Mouse (Mus musculus) liver, adult 2 months (tissue): Measurements from ENCODE around the gene Reep1. TPM values are rescaled to one million over a fixed set of nuclear protein-coding genes. Genes with fewer than 3 reads are reported as not detected.

Experiments used
- DNase-seq: peaks from one replicate; pipeline ENCODE4 v3.0.0-alpha.2; 2011; ENCODE audit warnings: low read depth, low spot score; ENCODE audit errors: extremely low read depth
- H3K27ac ChIP-seq: fragments of 200-500 bp; replicated peaks from 2 replicates; pipeline ENCODE4 v1.5.1; 2012; ENCODE audit warnings: low read depth, mild to moderate bottlenecking, control low read depth, inconsistent platforms, low read length; ENCODE audit not compliant: insufficient read depth
- H3K27me3 ChIP-seq: fragments of 200-500 bp; 2 replicates; pipeline ENCODE4 v1.6.1; 2012; ENCODE audit warnings: mild to moderate bottlenecking, moderate library complexity, low read length, inconsistent platforms; ENCODE audit not compliant: control insufficient read depth, insufficient read depth
- H3K36me3 ChIP-seq: fragments of 200-500 bp; 2 replicates; pipeline ENCODE4 v1.6.1; 2012; ENCODE audit warnings: low read length, inconsistent platforms; ENCODE audit not compliant: control insufficient read depth, insufficient read depth
- H3K4me1 ChIP-seq: fragments of 200-500 bp; 2 replicates; pipeline ENCODE4 v1.6.1; 2011; ENCODE audit warnings: low read length; ENCODE audit not compliant: control insufficient read depth, insufficient read depth
- H3K4me3 ChIP-seq: fragments of 200-500 bp; 2 replicates; pipeline ENCODE4 v1.5.1; 2011; ENCODE audit warnings: low read depth, mild to moderate bottlenecking, control low read depth, low read length, moderate library complexity; ENCODE audit not compliant: insufficient read depth
- H3K79me2 ChIP-seq: fragments of 200-500 bp; 2 replicates; pipeline ENCODE4 v1.6.1; 2012; ENCODE audit warnings: inconsistent platforms, mild to moderate bottlenecking, low read length, moderate library complexity; ENCODE audit not compliant: control insufficient read depth, insufficient read depth
- H3K9ac ChIP-seq: fragments of 200-500 bp; 2 replicates; pipeline ENCODE4 v1.6.1; 2012; ENCODE audit warnings: low read depth, mild to moderate bottlenecking, control low read depth, inconsistent platforms, low read length
- CTCF ChIP-seq: fragments of 200-500 bp; IDR thresholded peaks from 2 replicates; pipeline ENCODE4 v1.5.1; 2011; ENCODE audit warnings: low read depth, low read length, control low read depth
- POLR2A ChIP-seq: fragments of 200-500 bp; IDR thresholded peaks from 2 replicates; pipeline ENCODE4 v1.6.1; 2011; ENCODE audit warnings: low read length, control low read depth; ENCODE audit not compliant: insufficient read depth; ENCODE audit errors: extremely low read depth
- WGBS: fragments of 180-500 bp; shearing (Covaris S2); methylation state at CpG from one replicate; pipeline ENCODE4 v1.1.7; 2018; 5-methylcytosine and 5-hydroxymethylcytosine counted together
- polyA plus RNA-seq: library from polyadenylated mRNA; depleted of rRNA; stranded (reverse); fragments of >200 nt; gene quantifications from 2 replicates; pipeline ENCODE4 v1.2.3, GENCODE M21; 2012
- total RNA-seq: library from RNA; depleted of rRNA; stranded (reverse); fragments of >200 nt; gene quantifications from 2 replicates; pipeline ENCODE4 v1.2.3, GENCODE M21; 2014

Gene Reep1
- total and polyA plus RNA-seq, 2 experiments, result 0.40 to 0.74 TPM

- H3K36me3 ChIP-seq, result no peaks in the 10 kb centered on the region
- H3K9ac ChIP-seq, result no peak within 1 kb of the TSS
- no peak within 1 kb of the TSS for H3K27ac ChIP-seq
- H3K4me3 ChIP-seq, result no peak within 1 kb of the TSS
- H3K79me2 ChIP-seq, result peaks cover 2% of the 10 kb centered on the region; the same call in 1 of the 2 replicates
- no peak for DNase-seq
- no peak for TF ChIP-seq POLR2A
- TF ChIP-seq CTCF, result no peak
- H3K27me3 ChIP-seq, result no peaks in the 10 kb centered on the region
- peaks cover 2% of the 10 kb centered on the region; the same call in 1 of the 2 replicates for H3K4me1 ChIP-seq
- WGBS, result 58% methylated on average over 1 of the region's 1 CpGs
These were observed 119.5 kb downstream of the Reep1 start, which contains the start of gene Mrpl35 for GRCm38 (mm10) chr6:71826869-71827268. Gene Mrpl35, minus strand, starts transcription at chr6:71826969.

GRCm38 (mm10) chr6:71829768-71830167 lies 122.4 kb downstream of the Reep1 start:
- TF ChIP-seq POLR2A, result no peak
- TF ChIP-seq CTCF, result no peak
- Histone ChIP-seq H3K9ac (no peak overlapping the region), H3K27ac (no peak overlapping the region), H3K4me3 (no peak overlapping the region), H3K4me1 (peaks cover 5% of the 10 kb centered on the region; the same call in 1 of the 2 replicates), H3K79me2 (peaks cover 3% of the 10 kb centered on the region; the same call in 1 of the 2 replicates), H3K36me3 (0 out of 2 replicates have a peak, but pooled peaks cover 2% of the 10 kb centered on the region), H3K27me3 (no peaks in the 10 kb centered on the region)
- 87% methylated on average over 9 of the region's 9 CpGs for WGBS
- no peak for DNase-seq

GRCm38 (mm10) chr6:71830690-71831580 lies 123.6 kb downstream of the Reep1 start, which contains the start of gene Immt:
Gene Immt, plus strand, starts transcription at chr6:71831331.
- 0 out of 2 replicates have a peak, but pooled peaks cover 2% of the 10 kb centered on the region for H3K36me3 ChIP-seq

GRCm38 (mm10) chr6:71831581-71831960 lies 124.2 kb downstream of the Reep1 start:
- Histone ChIP-seq H3K79me2 (peaks cover 9% of the 10 kb centered on the region; the same call in 1 of the 2 replicates), H3K9ac (peak overlapping the region; percentile 93), H3K27me3 (no peaks in the 10 kb centered on the region), H3K4me3 (peak overlapping the region; percentile 88), H3K27ac (peak overlapping the region; percentile 94), H3K4me1 (peaks cover 5% of the 10 kb centered on the region; the same call in 1 of the 2 replicates), H3K36me3 (0 out of 2 replicates have a peak, but pooled peaks cover 2% of the 10 kb centered on the region)
- DNase-seq, result peak; percentile 92
- WGBS, result 0% methylated on average over 21 of the region's 21 CpGs
- TF ChIP-seq POLR2A (no peak), CTCF (no peak)

More at GRCm38 (mm10) chr6:71830690-71831580, 123.6 kb downstream of the Reep1 start, which contains the start of gene Immt:
- Histone ChIP-seq H3K27me3 (no peaks in the 10 kb centered on the region), H3K4me1 (peaks cover 5% of the 10 kb centered on the region; the same call in 1 of the 2 replicates), H3K27ac (peak within 1 kb of the TSS; percentile 94), H3K79me2 (peaks cover 6% of the 10 kb centered on the region; the same call in 1 of the 2 replicates), H3K9ac (peak within 1 kb of the TSS; percentile 93), H3K4me3 (peak within 1 kb of the TSS; percentile 88)
- DNase-seq, result peak; percentile 94
- no peak for TF ChIP-seq CTCF
- peak; percentile 86 for TF ChIP-seq POLR2A
- WGBS, result under 1% methylated on average over 64 of the region's 64 CpGs

GRCm38 (mm10) chr6:71836811-71837210 lies 129.4 kb downstream of the Reep1 start:
- peaks cover 22% of the 10 kb centered on the region; the same call in 1 of the 2 replicates for H3K79me2 ChIP-seq
- no peak overlapping the region for H3K4me3 ChIP-seq
- 0 out of 2 replicates have a peak, but pooled peaks cover 2% of the 10 kb centered on the region for H3K36me3 ChIP-seq
- 83% methylated on average over 2 of the region's 2 CpGs for WGBS
- H3K27me3 ChIP-seq, result no peaks in the 10 kb centered on the region
- no peak overlapping the region for H3K27ac ChIP-seq
- no peak overlapping the region for H3K9ac ChIP-seq
- H3K4me1 ChIP-seq, result peaks cover 23% of the 10 kb centered on the region
- TF ChIP-seq CTCF (no peak), POLR2A (no peak)
- no peak for DNase-seq
